Mouse (Mus musculus): ENCODE data around the gene Lrtm1. TPM values are rescaled to one million over a fixed set of nuclear protein-coding genes. Genes with fewer than 3 reads are reported as not detected.

The Lrtm1 gene
- 0.76 and 1.0 TPM in 2 replicates for polyA plus RNA-seq (2015; fragmentation: Nextera tagmentation; extraction: Ambion mirVana)

DNA sequence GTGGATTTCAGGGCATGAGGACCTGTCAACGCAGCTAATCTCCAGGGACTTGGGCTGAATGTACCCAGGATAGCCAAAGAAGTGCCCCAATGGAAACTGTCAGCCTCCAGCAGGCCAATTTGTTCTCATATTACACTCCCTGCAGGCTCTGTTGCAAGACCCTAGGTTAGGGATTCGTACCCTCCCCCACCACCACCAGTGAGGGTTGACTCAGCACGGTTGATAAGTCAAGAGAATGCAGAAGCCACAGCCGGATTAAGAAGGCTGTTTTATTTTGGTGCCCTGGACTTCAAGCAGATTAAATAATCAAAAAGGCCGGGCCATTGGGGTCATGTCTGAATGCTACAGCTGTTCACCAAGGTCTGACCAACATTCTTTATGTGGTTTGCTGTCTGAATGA, at the start of gene Lrtm1:
Lrtm1 (plus strand) TSS at position 326 of the 400 bp plus-strand sequence.
- Histone ChIP-seq H3K4me2 (peak within 1 kb of the TSS; percentile 7), H3K27ac (peak within 1 kb of the TSS; percentile 51)
- WGBS = 13% methylated on average over 5 of the region's 5 CpGs

DNA sequence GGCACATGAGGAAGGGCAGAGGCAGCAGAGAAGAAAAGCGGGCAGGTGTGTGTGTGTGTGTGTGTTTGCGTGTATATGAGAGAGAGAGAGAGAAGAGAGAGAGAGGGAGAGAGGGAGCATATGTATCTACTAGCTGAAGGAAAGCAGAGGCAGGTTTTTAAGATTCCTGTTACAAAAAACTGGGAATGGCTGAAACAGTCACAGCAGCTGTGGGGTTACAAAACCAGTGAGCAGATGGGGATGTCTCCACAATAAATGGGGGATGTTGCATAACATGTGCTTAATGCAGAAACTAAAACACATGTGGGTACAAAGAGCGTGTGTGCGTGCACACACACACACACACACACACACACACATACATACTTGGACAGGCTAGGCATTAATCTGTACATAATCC, 48.8 kb upstream of the Lrtm1 start:
- no peaks in the 10 kb centered on the region for H3K4me1 ChIP-seq (replicated peaks)
- H3K9ac ChIP-seq = no peak overlapping the region
- H3K9me3 ChIP-seq (replicated peaks) = no peaks in the 10 kb centered on the region
- no peak for ATAC-seq (replicated peaks; ENCODE audit: insufficient number of reproducible peaks, insufficient read depth, low FRiP score, low read depth)
- 91% methylated on average over 4 of the region's 4 CpGs for WGBS
- no peak overlapping the region for H3K27ac ChIP-seq
- H3K4me2 ChIP-seq = no peak overlapping the region
- H3K36me3 ChIP-seq = no peaks in the 10 kb centered on the region
- no peaks in the 10 kb centered on the region for H3K27me3 ChIP-seq
- H3K4me3 ChIP-seq = no peak overlapping the region

More for the DNA sequence above, at the start of gene Lrtm1:
- Histone ChIP-seq H3K4me3 (no peak within 1 kb of the TSS), H3K9ac (no peak within 1 kb of the TSS), H3K36me3 (no peaks in the 10 kb centered on the region), H3K4me1 (replicated peaks) (peaks cover 13% of the 10 kb centered on the region), H3K27me3 (peaks cover 9% of the 10 kb centered on the region; the same call in 1 of the 2 replicates), H3K9me3 (replicated peaks) (no peaks in the 10 kb centered on the region)
- ATAC-seq (replicated peaks; ENCODE audit: insufficient number of reproducible peaks, insufficient read depth, low FRiP score, low read depth) = peak; percentile 89

DNA sequence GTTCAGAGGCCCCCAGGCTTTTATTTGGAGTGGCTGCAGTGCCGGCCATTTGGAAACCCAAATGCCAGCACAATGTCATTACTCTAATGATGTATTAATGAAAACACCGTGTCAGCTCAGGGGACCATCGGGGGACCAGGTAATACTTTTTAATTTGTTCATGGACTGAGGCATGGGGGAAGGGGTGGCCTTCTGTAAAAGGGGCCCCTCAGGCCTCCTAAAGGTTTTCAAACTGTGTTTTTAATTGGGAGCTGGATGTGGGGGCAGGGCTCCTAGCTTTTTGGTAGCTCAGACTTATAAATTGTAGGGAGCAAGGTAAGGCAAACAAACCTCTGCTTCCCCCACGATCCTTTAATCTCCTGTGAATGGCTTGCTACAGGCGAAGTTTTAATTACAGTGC, 45.4 kb upstream of the Lrtm1 start:
- H3K36me3 ChIP-seq = no peaks in the 10 kb centered on the region
- H3K4me2 ChIP-seq = no peak overlapping the region
- WGBS = 59% methylated on average over 5 of the region's 5 CpGs
- no peaks in the 10 kb centered on the region for H3K27me3 ChIP-seq
- H3K27ac ChIP-seq = no peak overlapping the region
- no peaks in the 10 kb centered on the region for H3K9me3 ChIP-seq (replicated peaks)
- H3K4me1 ChIP-seq (replicated peaks) = no peaks in the 10 kb centered on the region
- no peak for ATAC-seq (replicated peaks; ENCODE audit: insufficient number of reproducible peaks, insufficient read depth, low FRiP score, low read depth)
- no peak overlapping the region for H3K4me3 ChIP-seq
- no peak overlapping the region for H3K9ac ChIP-seq

GRCm38 (mm10) chr14:28979230-28979629, 38.8 kb upstream of the Lrtm1 start:
- H3K4me1 ChIP-seq (replicated peaks) = peaks cover 4% of the 10 kb centered on the region; the same call in 1 of the 2 replicates
- 90% methylated on average over 2 of the region's 2 CpGs for WGBS
- H3K9ac ChIP-seq = no peak overlapping the region

GRCm38 (mm10) chr14:28980482-28980881, 37.5 kb upstream of the Lrtm1 start:
- Histone ChIP-seq H3K27ac (no peak overlapping the region), H3K27me3 (no peaks in the 10 kb centered on the region), H3K36me3 (no peaks in the 10 kb centered on the region), H3K9ac (no peak overlapping the region), H3K4me1 (replicated peaks) (peaks cover 4% of the 10 kb centered on the region; the same call in 1 of the 2 replicates), H3K4me2 (no peak overlapping the region), H3K4me3 (no peak overlapping the region), H3K9me3 (replicated peaks) (no peaks in the 10 kb centered on the region)
- no peak for ATAC-seq (replicated peaks; ENCODE audit: insufficient number of reproducible peaks, insufficient read depth, low FRiP score, low read depth)
- WGBS = 64% methylated on average over 3 of the region's 3 CpGs

More at GRCm38 (mm10) chr14:28979230-28979629, 38.8 kb upstream of the Lrtm1 start:
- Histone ChIP-seq H3K36me3 (no peaks in the 10 kb centered on the region), H3K9me3 (replicated peaks) (no peaks in the 10 kb centered on the region), H3K4me2 (no peak overlapping the region), H3K4me3 (no peak overlapping the region), H3K27ac (no peak overlapping the region), H3K27me3 (no peaks in the 10 kb centered on the region)
- ATAC-seq (replicated peaks; ENCODE audit: insufficient number of reproducible peaks, insufficient read depth, low FRiP score, low read depth) = no peak

- no peaks in the 10 kb centered on the region for H3K4me1 ChIP-seq (replicated peaks)
- H3K27me3 ChIP-seq = no peaks in the 10 kb centered on the region
- no peak for ATAC-seq (replicated peaks; ENCODE audit: insufficient number of reproducible peaks, insufficient read depth, low FRiP score, low read depth)
- H3K36me3 ChIP-seq = no peaks in the 10 kb centered on the region
- 50% methylated on average over 2 of the region's 2 CpGs for WGBS
- no peak overlapping the region for H3K27ac ChIP-seq
- H3K4me2 ChIP-seq = no peak overlapping the region
- H3K9ac ChIP-seq = no peak overlapping the region
- no peaks in the 10 kb centered on the region for H3K9me3 ChIP-seq (replicated peaks)
- H3K4me3 ChIP-seq = no peak overlapping the region
Measured at GRCm38 (mm10) chr14:28984276-28984675, 33.7 kb upstream of the Lrtm1 start.

DNA sequence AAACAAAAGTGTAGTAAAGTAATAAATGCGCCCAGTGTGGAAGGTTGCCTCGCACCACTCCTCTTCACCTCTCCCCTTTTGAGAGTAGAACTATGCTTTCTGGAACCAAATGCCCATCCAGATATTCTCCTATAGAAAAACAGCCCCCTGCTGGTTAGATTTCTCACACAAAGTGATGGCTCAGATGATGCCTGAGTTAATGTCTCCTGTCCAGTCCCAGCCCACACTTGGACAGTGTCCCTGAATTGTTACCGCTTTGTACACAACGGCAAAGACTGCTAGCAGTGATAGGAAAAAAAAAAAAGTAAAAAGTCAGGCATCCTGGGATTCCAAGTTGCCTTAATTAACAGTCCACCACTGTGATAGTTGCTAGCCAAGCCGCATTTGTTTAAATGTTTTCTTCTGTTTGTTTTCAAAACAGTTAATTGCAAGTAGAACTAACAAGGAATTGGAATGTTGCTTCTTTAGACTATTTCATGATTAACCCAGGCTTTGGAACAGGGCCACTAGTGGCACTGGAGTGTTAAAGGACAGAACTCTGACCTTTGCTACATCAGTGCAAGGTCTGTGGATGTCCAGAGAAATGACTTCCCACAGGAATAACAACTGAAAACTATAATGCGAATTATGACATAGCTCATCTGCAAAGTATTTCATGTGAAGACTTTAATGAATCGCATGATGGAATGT, 29.7 kb upstream of the Lrtm1 start:
- no peaks in the 10 kb centered on the region for H3K36me3 ChIP-seq
- no peaks in the 10 kb centered on the region for H3K4me1 ChIP-seq (replicated peaks)
- H3K9ac ChIP-seq = no peak overlapping the region
- no peak overlapping the region for H3K4me3 ChIP-seq
- no peak for ATAC-seq (replicated peaks; ENCODE audit: insufficient number of reproducible peaks, insufficient read depth, low FRiP score, low read depth)
- H3K9me3 ChIP-seq (replicated peaks) = no peaks in the 10 kb centered on the region
- H3K4me2 ChIP-seq = no peak overlapping the region
- no peak overlapping the region for H3K27ac ChIP-seq
- 71% methylated on average over 7 of the region's 7 CpGs for WGBS
- no peaks in the 10 kb centered on the region for H3K27me3 ChIP-seq

GRCm38 (mm10) chr14:28996569-28996968, 21.4 kb upstream of the Lrtm1 start:
- Histone ChIP-seq H3K4me3 (no peak overlapping the region), H3K36me3 (no peaks in the 10 kb centered on the region), H3K27ac (no peak overlapping the region), H3K27me3 (no peaks in the 10 kb centered on the region), H3K4me2 (no peak overlapping the region), H3K4me1 (replicated peaks) (no peaks in the 10 kb centered on the region), H3K9ac (no peak overlapping the region), H3K9me3 (replicated peaks) (no peaks in the 10 kb centered on the region)
- no peak for ATAC-seq (replicated peaks; ENCODE audit: insufficient number of reproducible peaks, insufficient read depth, low FRiP score, low read depth)
- WGBS = 91% methylated on average over 3 of the region's 3 CpGs

DNA sequence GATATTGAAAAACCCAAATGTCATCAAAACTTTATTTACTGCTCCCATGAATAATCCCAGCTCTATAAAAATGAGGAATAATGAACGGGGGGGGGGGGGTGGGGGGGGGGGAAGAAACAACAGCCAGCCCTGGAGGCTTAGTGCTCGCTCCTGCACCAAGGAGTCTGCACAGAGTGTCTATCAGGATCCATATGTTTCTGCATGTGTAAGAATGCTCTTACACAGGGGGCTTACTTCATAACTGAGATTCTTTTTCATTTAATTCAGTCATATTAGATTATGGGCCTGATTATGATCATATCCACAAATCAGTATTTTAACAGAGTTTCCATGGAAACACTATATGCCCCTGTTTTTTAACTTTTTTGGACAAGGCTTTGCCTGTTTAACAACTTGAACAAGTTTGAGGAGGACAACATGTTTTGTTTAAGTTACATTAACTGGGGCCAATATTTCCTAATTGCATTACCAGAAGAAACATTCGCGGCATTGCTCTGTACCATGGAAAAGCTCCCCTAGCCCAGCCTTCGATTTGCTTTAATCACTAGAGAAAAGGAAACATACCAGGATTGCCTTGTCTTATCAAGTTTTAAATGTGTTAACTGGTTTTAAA, 12.7 kb upstream of the Lrtm1 start:
- Histone ChIP-seq H3K9ac (no peak overlapping the region), H3K9me3 (replicated peaks) (no peaks in the 10 kb centered on the region), H3K36me3 (no peaks in the 10 kb centered on the region), H3K4me3 (no peak overlapping the region), H3K27me3 (peaks cover 10% of the 10 kb centered on the region), H3K4me2 (no peak overlapping the region), H3K27ac (no peak overlapping the region), H3K4me1 (replicated peaks) (peaks cover 2% of the 10 kb centered on the region; the same call in 1 of the 2 replicates)
- 73% methylated on average over 5 of the region's 5 CpGs for WGBS
- no peak for ATAC-seq (replicated peaks; ENCODE audit: insufficient number of reproducible peaks, insufficient read depth, low FRiP score, low read depth)

DNA sequence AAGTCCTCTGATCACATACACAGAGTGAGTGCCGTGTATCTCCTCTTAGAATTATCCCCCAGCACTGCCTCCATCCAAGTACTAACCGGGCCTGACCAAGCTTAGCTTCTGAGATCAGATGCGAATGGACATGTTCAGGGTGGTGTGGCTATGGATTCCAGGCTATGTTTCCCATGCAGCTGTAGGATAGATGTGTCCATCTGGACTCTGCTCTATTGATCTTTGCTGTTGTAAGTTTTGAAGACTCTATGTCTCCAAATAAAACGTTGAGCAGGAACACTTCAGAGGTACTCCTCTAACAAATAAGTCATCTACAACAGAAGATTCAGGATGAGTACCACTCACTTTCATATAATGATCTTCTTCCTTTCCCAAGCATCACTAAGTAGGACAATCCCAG, 8.4 kb upstream of the Lrtm1 start:
- WGBS = 88% methylated on average over 4 of the region's 4 CpGs
- H3K27me3 ChIP-seq = peaks cover 19% of the 10 kb centered on the region
- no peak overlapping the region for H3K4me2 ChIP-seq
- ATAC-seq (replicated peaks; ENCODE audit: insufficient number of reproducible peaks, insufficient read depth, low FRiP score, low read depth) = no peak
- no peaks in the 10 kb centered on the region for H3K36me3 ChIP-seq
- H3K9ac ChIP-seq = no peak overlapping the region
- H3K27ac ChIP-seq = no peak overlapping the region
- no peak overlapping the region for H3K4me3 ChIP-seq
- H3K9me3 ChIP-seq (replicated peaks) = no peaks in the 10 kb centered on the region
- peaks cover 6% of the 10 kb centered on the region; the same call in 1 of the 2 replicates for H3K4me1 ChIP-seq (replicated peaks)

DNA sequence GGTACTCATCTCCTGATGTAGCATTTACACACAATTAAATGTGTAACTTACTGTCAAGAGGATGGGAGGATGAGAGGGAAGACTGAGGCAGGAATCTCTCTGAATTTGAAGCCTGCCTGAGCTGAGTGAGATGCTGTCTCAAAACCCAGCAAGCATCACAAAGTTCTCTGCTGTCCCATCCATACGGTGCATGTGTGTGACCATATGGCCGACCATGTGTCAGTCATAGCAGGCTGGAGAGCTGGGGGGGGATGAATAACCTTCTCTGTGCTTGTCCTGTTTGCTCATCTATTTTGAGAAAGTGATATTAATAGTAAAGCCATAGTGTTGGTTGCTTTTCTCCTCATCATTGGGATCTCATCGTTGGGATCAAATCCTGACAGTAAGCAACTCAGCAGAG, 4.8 kb upstream of the Lrtm1 start:
- no peak overlapping the region for H3K4me3 ChIP-seq
- H3K4me2 ChIP-seq = no peak overlapping the region
- no peaks in the 10 kb centered on the region for H3K36me3 ChIP-seq
- ATAC-seq (replicated peaks; ENCODE audit: insufficient number of reproducible peaks, insufficient read depth, low FRiP score, low read depth) = no peak
- no peak overlapping the region for H3K27ac ChIP-seq
- no peaks in the 10 kb centered on the region for H3K9me3 ChIP-seq (replicated peaks)
- no peak overlapping the region for H3K9ac ChIP-seq
- WGBS = 86% methylated on average over 3 of the region's 3 CpGs
- H3K27me3 ChIP-seq = peaks cover 9% of the 10 kb centered on the region; the same call in 1 of the 2 replicates
- peaks cover 16% of the 10 kb centered on the region for H3K4me1 ChIP-seq (replicated peaks)

GRCm38 (mm10) chr14:29014680-29015079, 3.3 kb upstream of the Lrtm1 start:
- peaks cover 19% of the 10 kb centered on the region for H3K4me1 ChIP-seq (replicated peaks)
- peaks cover 9% of the 10 kb centered on the region; the same call in 1 of the 2 replicates for H3K27me3 ChIP-seq
- ATAC-seq (replicated peaks; ENCODE audit: insufficient number of reproducible peaks, insufficient read depth, low FRiP score, low read depth) = no peak
- no peaks in the 10 kb centered on the region for H3K36me3 ChIP-seq
- 74% methylated on average over 2 of the region's 2 CpGs for WGBS
- H3K27ac ChIP-seq = no peak overlapping the region
- H3K9me3 ChIP-seq (replicated peaks) = no peaks in the 10 kb centered on the region
- H3K9ac ChIP-seq = no peak overlapping the region
- H3K4me3 ChIP-seq = no peak overlapping the region
- H3K4me2 ChIP-seq = no peak overlapping the region
